Mouse (Mus musculus) kidney, postnatal 0 days (tissue): ENCODE data around the gene Trib2. TPM values are rescaled to one million over a fixed set of nuclear protein-coding genes. Genes with fewer than 3 reads are reported as not detected.

ENCODE experiments used
- ATAC-seq: fragments of 200-750 bp; cut with Nextera tagmentation; replicated peaks from 2 replicates; pipeline ENCODE4 v1.8.0; 2017; ENCODE audit warnings: low read depth, moderate number of reproducible peaks, moderate TSS enrichment, moderate library complexity; ENCODE audit not compliant: low FRiP score
- DNase-seq: peaks from one replicate; pipeline ENCODE4 v3.0.0-alpha.2; 2016; ENCODE audit warnings: low spot score
- H3K27ac ChIP-seq: fragments of 300-500 bp; sonication (generic); 2 replicates; pipeline ENCODE4 v1.5.1; 2014; ENCODE audit warnings: mild to moderate bottlenecking
- H3K27me3 ChIP-seq: fragments of 300-500 bp; sonication (generic); 2 replicates; pipeline ENCODE4 v1.6.1; 2014; ENCODE audit warnings: low read length, mixed read lengths; ENCODE audit not compliant: insufficient read depth
- H3K36me3 ChIP-seq: fragments of 300-500 bp; sonication (generic); 2 replicates; pipeline ENCODE4 v1.6.1; 2014; ENCODE audit warnings: low read length, mixed read lengths; ENCODE audit not compliant: insufficient read depth
- H3K4me1 ChIP-seq: fragments of 300-500 bp; sonication (generic); replicated peaks from 2 replicates; pipeline ENCODE4 v1.6.1; 2014; ENCODE audit warnings: antibody characterized with exemption, low read length, mixed read lengths; ENCODE audit not compliant: insufficient read depth
- H3K4me2 ChIP-seq: fragments of 300-500 bp; sonication (generic); 2 replicates; pipeline ENCODE4 v1.6.1; 2014; ENCODE audit warnings: mild to moderate bottlenecking, low read length, moderate library complexity, mixed read lengths
- H3K4me3 ChIP-seq: fragments of 300-500 bp; sonication (generic); replicated peaks from 2 replicates; pipeline ENCODE4 v1.5.1; 2014; ENCODE audit warnings: low read depth, low read length
- H3K9ac ChIP-seq: fragments of 300-500 bp; sonication (generic); 2 replicates; pipeline ENCODE4 v1.6.1; 2014; ENCODE audit warnings: low read depth, low read length
- H3K9me3 ChIP-seq: fragments of 300-500 bp; sonication (generic); replicated peaks from 2 replicates; pipeline ENCODE4 v1.6.1; 2016; ENCODE audit warnings: low read length, inconsistent platforms, mixed read lengths
- CTCF ChIP-seq: IDR thresholded peaks from 2 replicates; pipeline ENCODE4 v1.5.1; 2016; ENCODE audit warnings: antibody characterized with exemption, low read depth, mild to moderate bottlenecking, moderate library complexity
- WGBS: fragments of 180-500 bp; shearing (Covaris S2); extraction: QIAGEN DNeasy Blood & Tissue Kit; methylation state at CpG from one replicate; pipeline ENCODE4 v1.1.7; 2014; 5-methylcytosine and 5-hydroxymethylcytosine counted together
- polyA plus RNA-seq: library from polyadenylated mRNA; unstranded; fragments of >200 nt; fragmentation: Nextera tagmentation; extraction: Ambion mirVana; gene quantifications from 2 replicates; pipeline ENCODE4 v1.2.1, GENCODE M21; 2015

The Trib2 gene
- polyA plus RNA-seq, 1 experiment from 2014 or later = 51.4 TPM

DNA sequence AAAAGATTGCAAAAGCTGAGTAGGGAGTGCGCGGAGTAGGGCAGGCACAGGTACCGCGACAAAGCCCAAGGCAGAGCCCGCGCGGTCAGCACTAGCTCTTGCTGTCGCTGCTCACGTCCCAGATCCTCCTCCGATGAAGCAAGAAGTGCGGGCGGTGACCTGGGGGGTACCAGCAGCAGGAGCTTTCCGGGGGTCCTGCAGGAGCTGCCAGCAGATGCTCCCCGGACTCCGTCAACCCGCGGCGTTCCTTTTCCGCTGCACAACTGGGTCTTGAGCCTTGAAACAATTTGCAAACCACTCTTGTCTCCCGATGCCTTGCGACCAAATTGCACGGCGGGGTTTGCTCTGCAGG is 492 bp downstream of the Trib2 start:
- H3K27ac ChIP-seq = peak overlapping the region; percentile 92
- H3K9me3 ChIP-seq = no peaks in the 10 kb centered on the region
- peak overlapping the region; percentile 60 for H3K4me2 ChIP-seq
- DNase-seq = no peak
- peaks cover 7% of the 10 kb centered on the region; the same call in 1 of the 2 replicates for H3K4me1 ChIP-seq
- under 1% methylated on average over 23 of the region's 23 CpGs for WGBS
- H3K9ac ChIP-seq = peak overlapping the region; percentile 91
- no peak for TF ChIP-seq CTCF
- 0 out of 2 replicates have a peak, but pooled peaks have one; percentile 22 for ATAC-seq
- H3K4me3 ChIP-seq = peak overlapping the region; percentile 81
- H3K27me3 ChIP-seq = no peaks in the 10 kb centered on the region
- H3K36me3 ChIP-seq = no peaks in the 10 kb centered on the region

DNA sequence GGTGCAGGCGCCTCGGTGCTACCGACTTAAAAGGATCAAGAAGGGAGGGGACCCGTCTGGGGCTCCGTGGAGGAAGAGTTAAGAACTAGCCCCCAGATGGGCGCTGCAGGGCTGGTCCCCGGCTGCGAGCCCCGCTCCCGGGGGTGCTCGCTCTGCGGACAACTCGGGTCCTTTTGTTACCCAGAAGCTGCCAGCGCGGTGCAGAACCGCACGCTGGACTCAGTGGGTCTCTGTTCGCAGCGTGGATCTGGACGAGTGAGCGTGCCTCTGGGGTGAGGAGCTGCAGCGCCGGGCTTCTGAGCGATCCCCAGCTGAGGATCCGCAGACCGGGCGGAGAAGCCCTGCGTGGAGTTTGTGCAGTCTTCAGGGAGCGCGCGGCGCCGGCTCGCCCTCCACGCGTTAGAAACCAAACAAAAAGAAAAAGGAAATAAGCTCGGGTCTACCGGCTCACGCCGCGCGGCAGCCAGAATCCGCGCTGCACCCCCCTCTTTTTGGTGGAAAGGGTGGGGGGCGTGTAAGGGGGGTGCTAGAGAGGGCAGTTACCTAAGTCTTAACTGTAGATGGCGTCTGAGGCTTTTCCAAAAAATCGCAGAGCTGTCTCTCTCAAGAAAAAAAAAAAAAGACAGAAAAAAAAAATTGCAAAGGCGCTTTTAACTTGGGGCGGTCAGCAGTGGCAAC is 1.0 kb downstream of the Trib2 start:
- Histone ChIP-seq H3K27me3 (no peaks in the 10 kb centered on the region), H3K9me3 (no peaks in the 10 kb centered on the region), H3K9ac (peak overlapping the region; percentile 91), H3K36me3 (no peaks in the 10 kb centered on the region), H3K4me3 (peak overlapping the region; percentile 81), H3K4me1 (peaks cover 10% of the 10 kb centered on the region; the same call in 1 of the 2 replicates), H3K27ac (peak overlapping the region; percentile 92), H3K4me2 (peak overlapping the region; percentile 60)
- DNase-seq (peak; percentile 94), ATAC-seq (peak; percentile 18; the same call in 1 of the 2 replicates)
- peak; percentile 59 for TF ChIP-seq CTCF
- under 1% methylated on average over 49 of the region's 49 CpGs for WGBS

DNA sequence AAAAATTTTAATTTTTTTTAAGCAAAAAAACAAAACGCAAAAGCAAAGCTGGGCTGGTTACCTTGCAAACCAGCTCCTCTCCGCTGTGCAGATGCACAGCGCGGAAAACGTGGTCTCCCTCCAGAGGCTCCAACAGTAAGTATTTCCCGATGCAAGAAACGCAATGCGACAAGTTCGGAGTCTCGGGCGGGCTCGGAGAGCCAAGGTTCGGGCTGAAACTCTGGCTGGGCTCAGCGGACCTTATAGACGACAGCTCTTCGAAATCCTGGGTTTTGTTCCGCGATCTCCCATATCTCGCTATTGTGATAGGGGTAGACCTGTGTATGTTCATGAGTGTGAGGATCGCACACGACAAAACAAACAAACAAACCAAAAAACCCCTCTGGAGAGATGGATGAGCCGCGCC is 1.5 kb downstream of the Trib2 start:
- Histone ChIP-seq H3K36me3 (no peaks in the 10 kb centered on the region), H3K9me3 (no peaks in the 10 kb centered on the region), H3K4me1 (peaks cover 10% of the 10 kb centered on the region; the same call in 1 of the 2 replicates), H3K4me3 (peak overlapping the region; percentile 81), H3K27me3 (no peaks in the 10 kb centered on the region), H3K27ac (peak overlapping the region; percentile 92), H3K4me2 (peak overlapping the region; percentile 60), H3K9ac (peak overlapping the region; percentile 91)
- DNase-seq (peak; percentile 80), ATAC-seq (no peak)
- TF ChIP-seq CTCF = 0 out of 2 replicates have a peak, but pooled peaks have one; percentile 11
- under 1% methylated on average over 23 of the region's 23 CpGs for WGBS

DNA sequence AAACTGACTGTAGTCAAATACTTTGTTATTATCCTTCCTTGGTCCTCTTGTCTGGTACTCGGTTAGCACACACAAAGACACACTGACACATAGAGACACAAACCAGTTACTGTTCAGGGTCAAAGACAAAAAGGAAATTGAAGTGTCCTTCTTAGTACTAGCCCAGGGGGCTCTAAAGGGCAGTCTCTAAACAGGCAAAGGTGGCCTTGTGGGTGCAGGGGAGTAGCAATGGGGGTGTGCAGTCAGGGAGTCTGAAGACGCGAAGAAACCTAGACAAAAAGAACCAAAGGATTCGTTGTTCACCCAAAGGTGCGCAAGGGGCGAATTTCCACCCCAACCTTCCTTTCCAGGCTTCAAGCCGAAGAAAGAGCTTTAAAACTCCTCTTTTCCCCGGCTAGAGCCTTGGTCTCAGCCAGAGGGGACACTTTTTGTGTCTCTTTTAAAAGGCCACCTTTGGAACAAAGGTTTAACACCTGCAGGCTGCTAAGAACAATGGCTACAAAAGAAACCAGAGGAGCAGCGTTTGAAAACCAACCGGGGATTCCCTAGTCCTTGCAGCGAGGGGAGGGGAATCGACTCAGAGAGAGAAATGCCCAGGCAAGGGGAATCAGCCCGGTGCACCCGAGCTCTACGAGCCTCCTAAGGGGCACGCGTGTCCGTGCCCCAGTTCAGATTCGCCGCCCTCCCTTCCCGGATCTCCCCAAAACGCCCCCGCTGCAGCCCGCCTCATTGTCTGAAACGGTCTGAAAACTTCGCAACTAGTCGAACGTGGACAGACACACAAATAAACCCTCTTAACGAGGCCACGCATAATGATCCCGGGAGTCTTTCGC is 2.3 kb downstream of the Trib2 start:
- Histone ChIP-seq H3K36me3 (peaks cover 5% of the 10 kb centered on the region; the same call in 1 of the 2 replicates), H3K27ac (peak overlapping the region; percentile 92), H3K4me1 (peaks cover 10% of the 10 kb centered on the region; the same call in 1 of the 2 replicates), H3K9ac (peak overlapping the region; percentile 91), H3K27me3 (no peaks in the 10 kb centered on the region), H3K4me2 (peak overlapping the region; percentile 60), H3K4me3 (peak overlapping the region; percentile 81), H3K9me3 (no peaks in the 10 kb centered on the region)
- DNase-seq (peak; percentile 62), ATAC-seq (no peak)
- no peak for TF ChIP-seq CTCF
- WGBS = under 1% methylated on average over 32 of the region's 32 CpGs

DNA sequence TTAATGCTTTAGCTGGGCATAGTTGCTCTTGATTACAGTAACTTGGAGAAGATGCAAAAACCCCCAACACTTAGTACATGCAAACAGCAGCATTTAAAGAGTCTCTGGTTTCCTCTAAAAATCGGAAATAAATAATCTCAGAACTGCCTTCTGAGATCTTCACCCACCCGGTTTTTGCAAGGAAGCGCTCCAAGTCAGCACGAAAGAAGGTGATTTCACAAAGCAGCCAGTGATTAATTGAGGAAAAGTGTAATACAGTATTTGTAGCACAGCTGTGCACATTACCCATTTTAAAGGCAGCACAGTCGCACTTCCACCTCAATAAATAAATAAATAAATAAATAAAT is 2.9 kb downstream of the Trib2 start:
- peak overlapping the region; percentile 91 for H3K9ac ChIP-seq
- no peaks in the 10 kb centered on the region for H3K27me3 ChIP-seq
- peak overlapping the region; percentile 60 for H3K4me2 ChIP-seq
- H3K4me1 ChIP-seq = peaks cover 10% of the 10 kb centered on the region; the same call in 1 of the 2 replicates
- H3K9me3 ChIP-seq = no peaks in the 10 kb centered on the region
- TF ChIP-seq CTCF = no peak
- H3K36me3 ChIP-seq = peaks cover 8% of the 10 kb centered on the region; the same call in 1 of the 2 replicates
- ATAC-seq = no peak
- WGBS = 4% methylated on average over 5 of the region's 5 CpGs
- H3K27ac ChIP-seq = peak overlapping the region; percentile 92
- no peak for DNase-seq
- peak overlapping the region; percentile 81 for H3K4me3 ChIP-seq

DNA sequence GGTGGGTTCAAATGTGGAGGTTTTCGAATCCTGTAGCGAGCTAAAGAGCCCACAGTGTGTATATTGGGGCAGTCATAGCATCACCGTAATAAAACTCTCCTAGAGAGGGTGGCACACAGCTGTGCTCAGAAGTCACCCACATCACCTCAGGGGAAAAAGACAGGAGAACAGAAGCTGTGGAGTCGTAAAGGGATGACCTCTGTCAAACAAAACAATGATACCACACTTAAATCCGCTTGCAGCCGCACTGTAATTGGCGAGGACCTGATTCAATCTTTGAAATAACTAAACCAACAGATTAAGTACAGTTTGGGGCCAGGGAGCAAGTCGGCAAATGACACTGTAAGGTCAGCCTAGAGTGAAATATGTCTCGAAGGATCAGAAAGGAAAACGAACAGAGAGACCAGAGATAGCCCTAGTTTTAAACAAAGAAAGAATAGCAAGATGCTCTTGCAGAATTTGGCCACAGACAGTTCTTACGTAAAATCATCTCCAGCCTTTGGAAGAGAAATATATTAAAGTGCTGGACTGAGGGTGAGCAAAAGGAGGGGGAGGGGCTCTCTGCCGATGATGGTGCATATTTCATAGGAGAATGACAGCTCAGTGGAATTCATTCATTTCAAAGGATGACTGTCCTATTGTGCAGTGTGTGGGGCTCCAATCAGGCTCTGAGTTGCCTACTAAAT is 3.4 kb downstream of the Trib2 start:
- Histone ChIP-seq H3K27ac (peak overlapping the region; percentile 92), H3K9me3 (no peaks in the 10 kb centered on the region), H3K27me3 (no peaks in the 10 kb centered on the region), H3K36me3 (peaks cover 8% of the 10 kb centered on the region; the same call in 1 of the 2 replicates), H3K4me2 (peak overlapping the region; percentile 60), H3K9ac (peak overlapping the region; percentile 91), H3K4me3 (peak overlapping the region; percentile 81), H3K4me1 (peaks cover 10% of the 10 kb centered on the region; the same call in 1 of the 2 replicates)
- no peak for TF ChIP-seq CTCF
- 14% methylated on average over 12 of the region's 12 CpGs for WGBS
- peak; percentile 71 for DNase-seq
- no peak for ATAC-seq
